Mouse (Mus musculus) heart, postnatal 0 days (tissue): ENCODE measurements around the gene Atad5.

Experiments used
- CTCF ChIP-seq: IDR thresholded peaks from 2 replicates; pipeline ENCODE4 v1.5.1; 2016; ENCODE audit warnings: antibody characterized with exemption, control low read depth, low read depth
- EP300 ChIP-seq: IDR thresholded peaks from 2 replicates; pipeline ENCODE4 v1.6.1; 2016; ENCODE audit warnings: antibody characterized with exemption, low read depth

- no peak for TF ChIP-seq CTCF
- TF ChIP-seq EP300, result no peak
Observed at GRCm38 (mm10) chr11:80062159-80062558, 27.0 kb upstream of the Atad5 start.
